Mouse (Mus musculus) left cerebral cortex, postnatal 4 days (tissue): ENCODE measurements around the gene Furin. TPM values are rescaled to one million over a fixed set of nuclear protein-coding genes. Genes with fewer than 3 reads are reported as not detected.

ENCODE experiments used
- DNase-seq: peaks from one replicate; pipeline ENCODE4 v3.0.0-alpha.2; 2022
- intact Hi-C: fragments of 180-260 bp; cut with DNase I; formaldehyde crosslinking; loops from one replicate; pipeline ENCODE4 v1.15.1; 2025
- total RNA-seq, 2 experiments: library from RNA; stranded (reverse); gene quantifications; 2 replicates each; pipeline ENCODE4 v1.2.3; 2021

The Furin gene
- total RNA-seq, 2 experiments from 2014 or later: 41.5 to 44.8 TPM

DNA sequence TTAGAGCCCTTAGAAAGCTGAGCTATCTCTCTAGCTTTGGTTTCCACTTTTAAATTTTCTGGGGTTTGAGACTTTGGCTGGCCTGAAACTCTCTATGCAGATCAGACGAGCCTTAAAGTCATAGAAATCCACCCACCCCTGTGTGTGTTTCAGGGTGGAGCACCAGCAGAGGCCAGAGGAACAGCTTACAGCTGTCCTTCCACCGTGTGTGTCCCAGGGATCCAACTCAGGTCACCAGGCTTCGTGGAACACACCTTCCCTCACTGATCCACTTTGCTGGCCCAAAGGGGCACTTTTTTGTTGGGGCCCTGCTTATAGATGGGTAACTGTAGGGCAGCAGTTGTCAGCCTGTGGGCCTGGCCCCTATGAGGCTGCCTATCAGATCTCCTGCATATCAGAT, 31.0 kb downstream of the Furin start:
- no peak for DNase-seq
- intact Hi-C loops: no loop called here

DNA sequence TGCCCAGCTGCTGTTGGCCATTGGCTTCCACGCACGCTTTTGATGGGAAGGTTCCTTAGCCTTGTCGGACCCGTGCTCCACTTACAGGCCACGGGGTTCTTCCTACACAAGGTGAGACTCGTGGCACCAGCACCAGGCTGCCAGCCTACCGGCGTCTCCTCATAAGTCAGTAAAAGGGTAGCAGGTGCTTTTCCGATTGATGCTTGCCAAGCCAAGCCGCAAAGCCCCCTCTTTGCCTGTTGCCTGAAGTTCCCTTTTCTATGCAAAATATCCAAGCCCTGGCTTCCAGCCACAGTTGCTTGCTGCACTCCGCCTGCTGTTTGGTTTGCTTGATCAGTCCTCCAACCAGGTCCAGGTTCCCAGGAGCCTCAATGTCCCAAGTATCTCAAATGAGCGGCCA, 31.4 kb downstream of the Furin start:
- intact Hi-C loops: no loop called here
- peak; percentile 46 for DNase-seq

DNA sequence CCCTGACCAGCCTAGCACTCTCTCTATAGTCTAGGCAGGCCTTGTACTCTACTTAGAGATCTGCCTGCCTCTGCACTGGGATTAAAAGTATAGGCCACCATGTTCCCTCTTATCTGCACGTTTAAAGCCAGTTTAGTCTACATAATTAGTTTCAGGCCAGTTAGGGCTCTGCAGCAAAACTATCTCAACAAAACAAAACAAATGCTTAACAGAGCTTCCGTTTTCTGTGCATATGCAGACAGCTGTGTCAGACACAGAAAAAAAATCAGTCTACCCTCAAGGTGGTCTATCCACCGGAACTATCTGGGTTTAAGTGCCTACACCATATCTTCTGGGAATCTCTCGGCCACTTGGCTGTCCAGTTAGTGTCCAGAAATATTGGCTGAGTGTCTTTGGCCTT, 31.9 kb downstream of the Furin start:
- intact Hi-C loops: no loop called here
- no peak for DNase-seq

DNA sequence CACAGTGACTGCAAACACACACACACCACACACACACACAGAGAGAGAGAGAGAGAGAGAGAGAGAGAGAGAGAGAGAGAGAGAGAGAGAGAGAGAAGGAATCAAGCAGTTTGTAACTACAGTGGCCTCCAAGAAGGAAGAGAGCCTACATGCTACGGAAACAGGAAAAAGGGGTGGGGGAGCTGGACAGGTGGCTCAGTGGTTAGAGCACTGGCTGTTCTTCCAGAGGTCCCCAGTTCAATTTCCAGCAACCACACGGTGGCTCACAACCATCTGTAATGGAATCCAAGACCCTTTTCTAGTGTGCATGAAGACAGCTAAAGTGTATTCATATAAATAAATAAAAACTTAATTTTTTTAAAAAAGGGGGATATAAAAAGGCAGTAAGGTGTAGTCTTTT, 32.6 kb downstream of the Furin start:
- DNase-seq: no peak
- intact Hi-C loops: no loop called here

DNA sequence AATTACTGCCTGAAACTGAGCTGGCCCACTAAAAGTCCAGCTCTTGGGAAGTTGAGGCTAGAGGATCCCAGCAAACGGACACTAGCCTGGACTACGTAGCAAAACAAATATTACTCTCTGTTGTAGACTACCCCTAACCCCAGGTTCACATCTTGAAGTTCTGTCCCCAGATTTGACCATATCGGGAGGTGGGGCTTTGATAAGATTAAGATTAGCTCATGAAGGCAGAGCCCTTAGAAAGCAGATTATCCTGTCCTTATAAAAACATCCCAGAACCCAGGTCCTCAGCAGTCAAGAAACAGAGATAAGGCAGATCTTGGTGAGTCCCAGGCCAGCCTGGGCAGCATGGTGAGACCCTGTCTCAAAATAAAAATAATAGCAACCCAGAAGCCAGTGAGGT, 33.1 kb downstream of the Furin start:
- intact Hi-C loops: no loop called here

DNA sequence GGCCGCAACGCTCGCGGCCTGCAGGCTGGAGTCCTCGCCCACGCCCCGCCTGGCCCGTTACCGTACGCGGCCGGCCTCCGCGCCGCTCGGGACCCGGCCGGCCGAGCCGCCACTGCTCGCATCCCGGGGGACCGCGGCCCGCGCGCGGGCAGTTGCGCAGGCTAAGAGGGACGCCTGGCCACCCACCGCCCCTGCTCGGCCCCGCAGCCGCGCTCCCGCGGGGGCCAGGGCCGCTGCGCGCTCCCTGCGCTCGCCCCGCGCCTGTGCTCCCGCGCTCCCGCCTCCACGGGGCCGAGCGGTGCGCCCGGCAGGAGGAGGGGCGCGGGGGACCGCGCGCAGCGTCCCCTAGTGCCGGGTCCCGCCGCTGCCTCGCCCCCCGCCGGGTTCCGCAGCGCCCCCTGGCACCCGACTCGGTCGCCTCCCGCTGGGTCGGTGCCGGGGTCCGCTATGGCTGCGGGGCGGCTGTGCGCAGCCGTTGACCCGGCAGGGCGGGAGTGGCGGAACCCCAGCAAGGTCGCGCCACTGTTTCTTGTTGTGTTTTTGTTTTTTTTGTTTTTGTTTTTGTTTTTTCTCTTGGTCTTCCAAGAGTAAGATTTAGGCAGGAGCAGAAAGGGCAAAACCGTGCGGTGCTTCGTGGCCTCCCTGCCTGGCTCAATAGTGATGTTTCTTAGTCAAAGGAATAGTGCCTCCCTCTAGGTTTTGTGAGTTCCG, 34.0 kb downstream of the Furin start, which contains the start of gene Man2a2:
Gene Man2a2, minus strand, starts transcription at position 335 of the 711 bp plus-strand sequence.
- peak; percentile 60 for DNase-seq
- intact Hi-C loops: no loop called here

More for the DNA sequence above, 33.1 kb downstream of the Furin start:
- no peak for DNase-seq

DNA sequence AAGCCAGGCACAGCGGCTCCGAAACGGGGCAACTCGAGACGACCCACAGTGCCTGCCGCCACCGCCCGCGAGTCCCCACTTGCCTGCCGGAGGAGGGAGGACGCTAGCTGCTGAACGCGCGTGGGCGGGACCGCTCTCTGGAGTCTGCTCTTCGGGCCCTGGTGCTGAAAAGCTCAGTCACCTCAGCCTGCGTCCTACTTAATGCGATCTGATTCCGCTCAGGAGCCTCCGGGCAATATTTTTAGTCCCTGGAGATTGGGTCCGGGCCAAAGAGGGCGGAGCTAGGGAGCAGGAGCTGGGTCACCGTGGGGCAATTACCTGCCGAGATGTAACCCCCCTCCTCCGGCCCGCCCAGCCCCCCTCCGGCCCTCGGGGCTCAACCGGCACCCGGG, 34.6 kb downstream of the Furin start:
- peak; percentile 67 for DNase-seq
- intact Hi-C loops: no loop called here

DNA sequence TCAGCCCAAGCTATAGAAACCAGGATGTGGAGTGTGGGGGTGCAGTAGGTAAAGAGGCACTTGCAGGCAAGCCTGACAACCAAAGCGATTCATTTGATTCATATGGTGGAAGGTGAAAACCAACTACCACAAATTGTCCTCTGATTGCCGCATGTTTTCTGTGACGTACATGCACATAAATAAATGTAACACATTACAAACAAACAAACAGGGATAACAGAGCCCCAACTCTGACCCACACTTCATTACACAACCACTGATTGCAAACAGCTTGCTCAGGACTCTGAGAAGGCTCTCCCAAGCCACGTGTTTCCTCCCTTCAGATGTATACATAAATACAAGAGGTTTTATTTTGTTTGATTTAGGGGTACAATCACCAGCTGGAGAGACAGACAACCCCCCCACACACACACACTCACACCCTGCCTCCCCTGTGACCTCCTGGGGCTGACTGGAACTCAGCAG, 35.2 kb downstream of the Furin start:
- intact Hi-C loops: no loop called here
- DNase-seq: no peak

DNA sequence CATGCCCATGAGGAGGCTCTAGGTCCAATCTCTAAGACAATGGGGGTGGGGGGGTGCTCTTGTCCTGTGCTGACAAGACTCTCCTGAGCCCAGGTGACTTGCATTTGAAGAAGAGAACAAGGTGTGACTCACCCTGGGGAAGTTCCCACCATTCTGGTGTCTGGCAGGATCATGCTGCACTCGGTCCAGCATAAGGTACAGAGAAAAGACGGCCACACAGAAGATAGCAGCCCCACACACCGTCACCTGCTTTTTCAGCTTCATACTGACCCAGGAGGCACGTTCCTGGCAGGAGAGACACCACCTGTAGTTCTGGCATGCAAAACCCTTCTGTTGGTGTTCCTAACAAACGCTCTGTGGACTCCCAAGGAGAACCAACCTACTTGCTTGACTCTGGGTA, 35.8 kb downstream of the Furin start:
- intact Hi-C loops: no loop called here
- no peak for DNase-seq

DNA sequence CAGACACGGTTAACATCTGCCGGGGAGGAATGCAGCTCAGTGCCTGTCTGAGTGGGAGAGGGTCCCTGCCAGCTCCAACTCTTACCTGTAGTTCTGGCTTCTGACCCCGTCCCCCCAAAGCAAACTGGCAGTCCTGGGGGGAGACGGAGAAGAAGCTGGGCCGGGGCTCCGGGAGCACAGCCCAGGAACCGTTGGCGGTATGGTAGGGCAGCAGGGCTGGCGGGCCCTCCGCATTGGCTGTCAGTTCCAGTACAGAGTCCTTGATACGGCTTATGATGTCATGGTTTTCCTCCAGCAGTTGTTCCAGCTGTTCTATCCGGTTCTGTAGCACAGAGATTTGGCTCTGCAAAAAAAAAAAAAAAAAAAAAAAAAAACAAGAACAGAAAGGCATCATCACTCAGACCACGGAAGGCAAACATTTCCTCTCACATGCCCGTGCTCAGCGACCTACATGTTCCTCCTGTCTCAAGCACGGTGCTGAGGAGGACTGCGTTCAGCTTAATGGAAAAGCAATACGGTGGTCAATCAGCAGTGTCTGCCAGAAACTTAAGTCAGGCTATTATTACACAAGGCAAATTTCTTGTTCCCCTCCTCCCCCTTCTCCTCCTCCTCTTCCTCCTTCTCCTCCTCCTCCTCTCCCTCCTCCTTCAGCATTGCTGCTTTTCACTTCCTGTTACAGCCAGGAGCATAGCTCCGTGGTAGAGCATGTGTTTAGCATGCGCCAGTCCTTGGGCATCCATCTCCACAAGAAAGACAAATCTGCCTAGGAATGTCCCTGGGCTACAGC, 36.4 kb downstream of the Furin start:
- intact Hi-C loops: no loop called here
- DNase-seq: no peak

DNA sequence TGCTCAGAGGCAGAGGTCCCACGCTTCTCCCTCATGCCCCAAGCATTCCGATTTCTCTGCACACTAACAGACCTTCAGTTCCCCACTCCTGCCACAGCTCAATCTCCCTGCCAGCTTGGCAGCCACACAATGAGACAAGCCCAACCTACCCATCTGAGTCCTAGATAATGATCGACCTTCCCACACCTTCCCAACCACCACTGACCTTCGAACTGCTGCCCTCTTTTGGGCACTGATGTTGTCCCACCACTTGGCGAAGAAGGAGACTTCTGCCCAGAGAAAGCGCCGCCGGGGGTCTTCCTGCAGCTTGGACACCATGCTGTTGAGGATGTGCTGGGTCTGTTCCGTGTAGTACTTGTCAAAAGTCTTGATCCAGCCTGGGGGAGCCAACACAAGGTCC, 37.2 kb downstream of the Furin start:
- intact Hi-C loops: no loop called here
- DNase-seq: no peak

DNA sequence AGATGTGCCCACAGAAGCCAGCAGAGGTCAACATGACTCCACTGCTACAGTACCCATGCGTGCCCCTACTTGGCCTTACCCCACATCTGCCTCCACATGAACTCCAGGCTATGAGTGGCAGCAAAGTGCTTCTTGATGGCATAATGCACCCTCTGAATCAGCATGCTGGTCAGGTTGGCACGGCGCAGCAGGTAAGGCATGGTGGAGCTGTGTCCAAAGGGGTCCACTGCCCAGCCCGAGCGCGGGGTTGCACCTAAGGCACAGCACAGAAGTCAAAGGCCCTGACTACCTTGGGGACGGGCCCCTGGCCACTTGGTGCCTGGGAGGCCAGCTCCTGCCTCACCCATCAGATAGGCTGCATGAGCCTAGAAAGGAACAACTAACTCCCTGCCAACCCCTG, 38.0 kb downstream of the Furin start:
- no peak for DNase-seq
- intact Hi-C loops: no loop called here

DNA sequence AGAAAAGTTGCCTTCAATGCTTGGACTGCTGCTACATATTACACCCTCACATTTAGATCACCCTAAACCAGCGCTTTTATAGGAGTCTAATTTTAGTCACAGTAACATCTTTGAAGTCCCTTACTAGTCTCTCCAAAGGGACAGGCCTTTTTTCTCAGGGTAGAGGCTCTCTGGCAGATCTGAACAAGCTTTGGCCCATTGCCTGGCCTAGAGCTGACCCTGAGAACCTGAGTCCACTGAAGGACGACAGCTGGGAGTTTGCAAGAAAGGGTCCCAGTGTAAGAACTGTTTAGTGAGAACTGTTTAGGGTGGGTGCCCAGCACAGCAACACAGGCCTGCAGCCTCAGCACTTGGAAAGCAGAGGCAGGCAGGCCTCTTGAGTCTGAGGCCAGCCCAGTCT, 39.5 kb downstream of the Furin start:
- DNase-seq: no peak
- intact Hi-C loops: no loop called here

DNA sequence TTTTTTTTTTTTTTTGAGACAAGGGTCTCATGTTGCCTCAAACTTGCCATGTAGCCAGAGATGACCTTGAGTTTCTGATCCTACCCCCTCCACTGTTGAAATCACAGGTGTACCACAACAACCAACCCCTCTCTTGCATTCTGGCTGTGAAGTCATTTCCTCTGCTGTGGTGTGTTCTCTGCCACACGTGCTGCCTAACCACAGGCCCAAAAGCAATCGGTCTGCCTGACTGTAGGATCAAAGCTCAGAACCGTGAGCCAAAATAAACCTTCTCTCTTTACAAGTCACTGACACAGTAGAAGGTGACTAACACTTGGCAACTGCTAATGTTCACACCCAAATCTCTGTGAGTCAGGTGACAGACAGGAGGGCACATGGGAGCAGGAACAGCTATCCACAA, 44.8 kb downstream of the Furin start:
- no peak for DNase-seq
- intact Hi-C loops: no loop called here

DNA sequence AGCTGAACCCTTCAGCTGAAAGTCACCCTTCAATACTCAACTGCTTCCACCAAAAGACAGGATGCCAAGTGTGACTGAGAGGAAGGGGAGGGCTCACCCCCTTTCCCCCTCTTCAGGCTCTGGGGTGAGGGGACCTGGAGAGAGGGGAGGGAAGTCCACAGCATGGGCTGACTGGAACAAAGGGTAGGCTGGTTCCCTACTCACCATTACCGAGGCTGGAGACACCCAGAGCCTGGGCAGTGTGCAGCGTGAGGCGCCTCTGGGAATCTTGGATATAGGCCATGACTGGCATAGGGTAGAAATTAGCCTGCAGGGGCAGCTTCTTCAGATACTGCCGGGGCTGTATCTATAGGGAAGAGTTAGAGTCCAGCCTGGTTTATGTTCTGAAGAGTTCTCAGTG, 47.2 kb downstream of the Furin start:
- intact Hi-C loops: no loop called here
- DNase-seq: no peak

DNA sequence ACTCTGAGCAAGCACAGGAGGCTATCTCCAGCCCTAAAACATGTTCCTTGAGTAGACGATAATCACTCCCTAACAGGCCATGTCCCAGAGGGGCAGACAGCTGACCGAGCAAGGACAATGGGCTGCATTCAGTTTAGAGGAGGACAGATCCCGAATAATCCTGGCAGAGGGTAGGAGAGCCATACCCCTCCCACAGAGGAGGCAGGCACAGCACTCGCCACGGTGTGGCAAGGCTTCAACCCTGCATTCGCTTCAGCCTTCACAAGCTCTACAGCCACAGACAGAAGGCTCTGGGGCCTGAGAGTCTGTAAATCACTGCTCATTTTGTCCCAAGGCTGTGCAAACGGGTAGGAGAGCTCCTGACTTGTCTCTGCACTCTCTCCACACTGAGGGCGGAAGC, 48.1 kb downstream of the Furin start:
- peak; percentile 62 for DNase-seq
- intact Hi-C loops: no loop called here

DNA sequence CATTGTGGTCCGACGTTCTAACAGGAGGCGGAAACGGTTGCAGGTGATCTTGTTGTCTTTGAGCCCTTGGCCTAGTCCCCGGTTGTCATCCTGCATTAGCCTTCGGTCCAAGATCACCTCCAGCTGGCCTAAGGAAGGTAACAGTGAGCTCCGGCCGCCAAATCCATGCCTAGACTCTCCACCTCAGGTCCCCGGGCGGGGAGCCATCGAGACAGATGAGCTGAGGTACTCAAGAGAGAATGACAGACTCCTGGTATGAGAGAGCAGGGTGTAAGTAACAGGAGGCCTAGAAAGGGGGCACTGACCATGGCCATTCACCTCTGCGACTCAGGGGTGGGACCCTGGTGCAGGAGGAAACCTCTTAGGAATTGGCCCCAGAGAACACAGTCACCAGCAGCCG, 48.9 kb downstream of the Furin start:
- intact Hi-C loops: no loop called here
- DNase-seq: no peak

DNA sequence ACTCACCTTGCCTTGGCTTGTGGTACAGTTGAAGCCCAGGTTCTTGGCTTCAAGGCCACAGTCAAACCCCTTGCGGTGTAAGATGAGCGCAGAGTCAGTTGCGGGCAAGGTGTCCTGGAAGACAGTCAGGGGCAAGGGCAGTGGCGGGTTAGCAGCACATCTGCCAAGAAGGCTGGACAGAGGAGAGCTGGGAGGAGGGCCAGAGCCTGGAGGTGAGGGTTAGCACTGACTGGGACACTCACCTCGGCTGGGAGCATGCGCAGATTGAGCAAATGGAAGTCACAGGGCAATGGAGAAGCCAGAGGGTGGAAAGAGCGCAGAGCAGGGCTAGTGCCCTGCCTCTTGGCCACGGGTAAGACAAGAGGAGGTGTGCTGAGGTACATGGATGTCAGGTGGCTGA, 52.3 kb downstream of the Furin start:
- DNase-seq: no peak
- intact Hi-C loops: no loop called here

DNA sequence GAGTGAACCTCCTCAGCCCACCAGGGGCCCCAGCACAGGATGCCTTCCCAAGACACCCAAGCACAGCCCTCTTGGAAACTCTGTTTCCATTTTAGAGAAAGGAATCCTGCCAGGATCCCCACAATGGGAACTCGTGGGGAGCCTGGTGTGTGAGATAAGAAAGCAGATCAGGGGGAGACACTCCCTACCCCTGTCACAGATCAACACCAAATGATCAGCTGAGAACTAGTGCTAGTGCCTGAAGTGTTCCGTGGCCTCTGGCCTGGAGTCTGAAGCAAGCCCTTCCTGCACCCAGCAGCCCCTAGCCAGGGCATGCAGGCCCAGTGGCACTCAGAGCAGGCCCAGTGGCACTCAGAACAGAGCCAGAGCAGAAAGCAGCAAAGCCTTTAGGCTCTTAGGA, 54.4 kb downstream of the Furin start:
- intact Hi-C loops: no loop called here
- DNase-seq: no peak

DNA sequence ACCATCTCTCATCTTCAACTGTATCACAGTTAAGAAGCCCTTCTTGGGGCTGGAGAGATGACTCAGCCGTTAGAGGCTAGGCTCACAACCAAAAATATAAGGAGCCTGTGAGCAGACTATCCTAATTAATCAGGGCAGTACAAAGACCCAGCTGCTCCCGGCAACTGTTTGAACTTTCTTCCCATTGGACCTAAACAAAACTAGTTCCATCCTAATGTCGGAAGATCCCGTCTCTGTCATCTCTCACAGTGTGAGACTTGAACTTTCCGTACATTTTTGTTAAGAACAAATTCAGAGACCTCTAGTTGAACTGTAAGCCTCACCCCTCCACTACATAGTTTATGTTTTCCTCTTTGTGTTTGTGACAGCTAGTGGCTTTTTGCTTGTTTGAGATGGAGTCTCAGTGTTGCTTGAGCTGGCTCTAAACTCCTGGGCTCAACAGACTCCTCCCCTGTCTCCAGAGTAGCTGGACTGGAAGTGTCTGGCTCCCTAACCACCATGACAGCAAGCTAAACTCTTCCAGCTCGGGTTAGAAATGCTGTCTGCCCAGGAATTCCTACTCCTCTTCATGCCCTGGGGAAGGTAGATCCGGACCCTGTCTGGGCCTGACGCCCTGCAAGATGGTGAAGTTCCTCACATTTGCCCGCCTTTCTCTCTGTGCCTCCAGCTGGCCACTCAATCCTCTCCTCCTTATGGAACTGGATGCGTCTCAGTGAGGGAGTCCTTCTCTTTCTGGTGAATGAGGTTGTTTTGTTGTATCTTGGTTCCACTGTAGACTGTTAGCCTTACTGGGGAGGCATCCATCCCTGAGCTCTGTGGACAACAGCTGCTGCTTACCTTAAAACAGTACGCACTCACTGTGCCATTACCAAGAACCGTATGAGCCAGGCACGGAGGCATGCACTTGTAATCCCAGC, 57.3 kb downstream of the Furin start:
- intact Hi-C loops: no loop called here
- DNase-seq: no peak

DNA sequence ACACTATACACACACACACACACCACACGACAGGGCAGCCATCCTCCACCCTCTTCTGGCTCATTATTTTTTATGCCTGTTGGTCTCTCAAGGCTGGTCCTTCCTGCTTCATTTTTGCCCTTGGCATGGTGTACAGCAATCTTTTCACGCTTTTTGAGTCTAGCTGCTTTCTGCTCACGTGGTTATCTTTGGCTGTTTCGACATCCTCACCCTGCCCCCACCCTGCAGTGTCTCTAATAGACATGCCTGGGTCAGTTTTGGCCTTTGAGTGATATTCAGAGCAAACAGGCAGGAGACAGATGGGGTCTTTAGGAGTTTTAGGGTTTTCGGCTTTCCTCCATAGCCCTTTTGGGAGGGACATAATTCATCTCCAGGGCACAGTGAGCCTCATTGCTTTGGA, 58.4 kb downstream of the Furin start:
- intact Hi-C loops: no loop called here
- DNase-seq: no peak
